ENCODE assay signal across 13 mouse cellular contexts in genomic region chr15:11744903-11745302, GRCm38 (mm10).
A peak's percentile ranks its signal among the peaks of the same experiment; 100 is the strongest.
DNase-seq lines count a peak whose midpoint lies in the region; ATAC-seq and TF ChIP-seq lines count a peak whose summit lies in the region.
"Had no signal": no experiment of that assay in that cellular context is flagged by ENCODE, and none has a peak within 500 bp of the region (broad histone marks: within the 10 kb centered on the region; RNA-seq: fewer than 3 reads in every experiment).

No protein-coding gene starts in this region.

- WGBS in lung, embryonic 15.5 days = 21% methylated on average over 5 of the region's 5 CpGs
- WGBS in heart, embryonic 16.5 days = 16% methylated on average over 5 of the region's 5 CpGs
- 26% methylated on average over 5 of the region's 5 CpGs for WGBS in stomach, embryonic 16.5 days

- peak; percentile 94 for DNase-seq in heart, adult 11 months
- no peak for DNase-seq in heart, postnatal 36 days
- DNase-seq in lung, postnatal 4 days = no peak
- DNase-seq in left cerebral cortex, adult 2 months (ENCODE audit: extremely low spot score in 1 of 2, low spot score in 2 of 2) = no peak
- no peak for DNase-seq in natural killer cell, adult 2 months (ENCODE audit: low spot score in 2 of 2)
- DNase-seq: cerebellum, postnatal 36 days; midbrain, embryonic 14.5 days; right cerebral cortex, adult 18-20 months; thymus, postnatal 4 days had no signal

- H3K9ac ChIP-seq in lung, embryonic 15.5 days = no peak overlapping the region
- no peak overlapping the region for H3K9ac ChIP-seq in heart, embryonic 16.5 days (ENCODE audit: low read length)
- H3K9ac ChIP-seq in stomach, embryonic 16.5 days (ENCODE audit: low read length) = no peak overlapping the region
- H3K9ac ChIP-seq: neural tube, embryonic 13.5 days had no signal

- H3K4me1 ChIP-seq in lung, embryonic 15.5 days = peaks cover 30% of the 10 kb centered on the region
- H3K4me1 ChIP-seq in heart, embryonic 16.5 days (ENCODE audit: control insufficient read depth, insufficient read depth, low read length) = peaks cover 14% of the 10 kb centered on the region
- peaks cover 12% of the 10 kb centered on the region for H3K4me1 ChIP-seq in stomach, embryonic 16.5 days (ENCODE audit: control insufficient read depth, insufficient read depth, low read length)

- TF ChIP-seq CTCF in left cerebral cortex, adult 2 months (IDR thresholded peaks at IDR 0.05) = no peak

- intact Hi-C loops in heart, postnatal 36 days (cut with DNase I) = no loop called here
- intact Hi-C loops in left cerebral cortex, adult 2 months (cut with DNase I) = loop anchor here (10.0 kb wide), 1 partner anchor 340 kb away; no protein-coding TSS in a partner anchor

- peak overlapping the region; percentile 86 for H3K27ac ChIP-seq in lung, embryonic 15.5 days
- H3K27ac ChIP-seq in heart, embryonic 16.5 days (ENCODE audit: low read length) = peak overlapping the region; percentile 79
- H3K27ac ChIP-seq in stomach, embryonic 16.5 days (ENCODE audit: low read length) = peak overlapping the region; percentile 94
- H3K27ac ChIP-seq in left cerebral cortex, adult 2 months = no peak overlapping the region
- H3K27ac ChIP-seq: neural tube, embryonic 13.5 days had no signal

- H3K4me3 ChIP-seq in lung, embryonic 15.5 days = no peak overlapping the region
- H3K4me3 ChIP-seq in heart, embryonic 16.5 days (ENCODE audit: low read length) = no peak overlapping the region
- no peak overlapping the region for H3K4me3 ChIP-seq in stomach, embryonic 16.5 days (replicated peaks; ENCODE audit: low read length)
- H3K4me3 ChIP-seq in left cerebral cortex, adult 2 months = no peak overlapping the region
- H3K4me3 ChIP-seq: neural tube, embryonic 13.5 days had no signal

- no peaks in the 10 kb centered on the region for H3K9me3 ChIP-seq in lung, embryonic 15.5 days
- peaks cover 4% of the 10 kb centered on the region; the same call in 1 of the 2 replicates for H3K9me3 ChIP-seq in heart, embryonic 16.5 days (replicated peaks; ENCODE audit: control insufficient read depth, low read length)
- H3K9me3 ChIP-seq in stomach, embryonic 16.5 days (replicated peaks; ENCODE audit: control insufficient read depth, low read length) = no peaks in the 10 kb centered on the region
- H3K9me3 ChIP-seq: neural tube, embryonic 13.5 days had no signal

- H3K4me2 ChIP-seq in lung, embryonic 15.5 days = no peak overlapping the region
- no peak overlapping the region for H3K4me2 ChIP-seq in heart, embryonic 16.5 days (ENCODE audit: low read depth, low read length)
- H3K4me2 ChIP-seq in stomach, embryonic 16.5 days (ENCODE audit: low read depth, low read length) = no peak overlapping the region
- H3K4me2 ChIP-seq: neural tube, embryonic 13.5 days had no signal

- no peaks in the 10 kb centered on the region for H3K36me3 ChIP-seq in lung, embryonic 15.5 days
- H3K36me3 ChIP-seq in heart, embryonic 16.5 days (ENCODE audit: control insufficient read depth, insufficient read depth) = no peaks in the 10 kb centered on the region
- no peaks in the 10 kb centered on the region for H3K36me3 ChIP-seq in stomach, embryonic 16.5 days (ENCODE audit: control insufficient read depth, insufficient read depth, low read length)
- H3K36me3 ChIP-seq: neural tube, embryonic 13.5 days had no signal

- no peaks in the 10 kb centered on the region for H3K27me3 ChIP-seq in lung, embryonic 15.5 days
- no peaks in the 10 kb centered on the region for H3K27me3 ChIP-seq in heart, embryonic 16.5 days (ENCODE audit: control insufficient read depth, insufficient read depth, low read length)
- no peaks in the 10 kb centered on the region for H3K27me3 ChIP-seq in stomach, embryonic 16.5 days (ENCODE audit: control insufficient read depth, insufficient read depth, low read length)
- H3K27me3 ChIP-seq: neural tube, embryonic 13.5 days had no signal

- ATAC-seq in lung, embryonic 15.5 days (ENCODE audit: borderline replicate concordance, extremely low read depth, low FRiP score, low TSS enrichment) = peak; percentile 72
- ATAC-seq in heart, embryonic 16.5 days (replicated peaks; ENCODE audit: extremely low read depth, insufficient read depth, low FRiP score) = peak; percentile 67; the same call in 1 of the 2 replicates
- peak; percentile 87 for ATAC-seq in stomach, embryonic 16.5 days (ENCODE audit: insufficient read depth, low FRiP score)
